Mouse (Mus musculus): Measurements from ENCODE around the gene Rnf144a. TPM values are rescaled to one million over a fixed set of nuclear protein-coding genes. Genes with fewer than 3 reads are reported as not detected.

Gene Rnf144a
- total RNA-seq, 2 experiments from 2014 or later, result 33.6 to 39.6 TPM

DNA sequence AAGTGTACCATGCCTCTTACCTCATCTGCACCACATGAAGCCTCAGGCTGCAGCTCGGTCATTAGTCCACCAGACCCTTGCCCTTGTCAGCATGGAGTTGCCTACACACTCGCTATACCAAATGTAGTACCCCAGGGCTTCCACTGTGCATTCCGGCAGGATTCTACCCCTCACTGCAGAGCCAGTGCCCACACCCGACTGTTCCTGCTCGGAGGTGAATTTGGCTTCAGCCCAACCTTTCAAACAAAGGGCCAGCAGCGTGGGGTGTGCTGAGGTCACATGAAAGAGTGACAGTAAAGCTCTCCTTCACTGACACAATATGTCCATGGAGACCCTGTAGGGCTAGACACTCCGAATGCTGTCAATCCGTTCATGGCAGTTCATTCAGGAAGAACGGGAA, 6.3 kb downstream of the Rnf144a start:
- no peak for DNase-seq

- DNase-seq, result peak; percentile 51
Observed at GRCm38 (mm10) chr12:26404781-26405702, 10.0 kb downstream of the Rnf144a start.

DNA sequence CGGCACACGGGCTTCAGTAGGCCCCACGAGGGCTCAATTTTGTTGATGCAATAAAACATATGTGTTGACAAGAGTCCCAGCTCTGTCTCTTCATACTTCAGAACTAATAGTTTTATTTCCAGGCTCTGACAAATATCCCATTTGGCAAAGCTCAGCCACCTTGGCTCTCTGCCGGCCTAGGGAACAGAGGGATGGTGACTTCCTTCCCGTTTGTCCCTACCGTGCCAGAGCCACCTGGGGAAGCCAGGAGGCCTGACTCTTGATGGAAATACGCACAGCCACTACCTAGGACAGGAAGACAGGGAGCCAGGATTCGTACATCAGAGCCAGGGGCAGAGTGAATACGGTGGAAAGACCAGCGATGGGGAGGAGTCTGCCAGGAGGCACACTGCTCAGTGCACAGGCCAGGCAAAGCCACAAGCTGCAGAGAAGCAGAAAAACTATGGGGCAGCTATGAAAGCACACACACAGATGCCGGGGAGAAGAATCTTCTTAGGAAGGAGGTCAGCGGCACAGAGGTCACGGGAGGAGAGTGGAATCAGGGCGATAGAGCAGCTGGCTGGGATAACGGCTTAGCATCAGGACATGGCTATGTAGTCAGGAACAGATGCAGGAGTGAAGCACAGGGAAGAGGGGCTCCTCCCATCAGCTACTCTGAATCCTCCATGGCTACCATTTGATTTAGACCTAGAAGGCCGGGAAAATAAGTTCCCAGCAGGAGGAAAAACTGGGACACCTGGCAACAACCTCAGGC, 11.5 kb downstream of the Rnf144a start:
- peak; percentile 77 for DNase-seq

DNA sequence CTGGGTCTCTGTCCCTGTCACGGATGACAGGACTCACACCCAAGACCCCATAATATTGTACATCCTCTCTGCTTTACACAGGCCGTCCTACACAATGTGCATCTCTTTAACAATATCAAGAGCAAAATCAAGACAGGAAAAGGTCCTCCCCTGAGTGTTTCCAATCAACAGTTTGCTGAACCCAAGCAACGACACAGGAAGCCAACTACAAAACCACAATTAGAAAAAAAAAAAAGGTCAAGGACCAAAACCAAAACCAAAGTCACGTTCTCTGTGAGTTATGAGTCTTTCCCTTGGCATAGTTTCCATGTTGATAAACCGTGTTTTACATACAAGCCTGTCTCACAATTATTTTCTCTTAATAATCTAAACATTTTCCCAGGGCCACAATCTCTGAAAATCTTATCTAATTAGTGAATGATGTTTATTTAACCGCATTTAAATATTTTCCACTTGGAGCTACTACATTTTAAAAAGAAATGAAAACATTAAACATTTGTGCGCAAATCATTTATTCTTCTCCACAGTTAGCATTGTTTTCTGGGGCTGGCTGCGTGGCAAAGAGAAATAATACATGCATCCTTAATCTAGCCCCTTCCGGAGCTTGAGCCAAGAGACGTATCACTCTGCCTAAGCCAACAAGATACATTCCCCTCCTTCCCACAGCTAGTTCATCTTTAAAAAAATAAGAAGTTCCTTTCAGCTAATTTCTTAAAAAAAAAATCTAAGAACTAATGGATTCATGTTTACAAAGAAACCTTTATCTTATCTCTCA, 13.2 kb downstream of the Rnf144a start:
- no peak for DNase-seq

- DNase-seq, result no peak
Observed at GRCm38 (mm10) chr12:26401254-26401653, 13.8 kb downstream of the Rnf144a start.

GRCm38 (mm10) chr12:26400762-26401161, 14.3 kb downstream of the Rnf144a start:
- DNase-seq, result no peak

DNA sequence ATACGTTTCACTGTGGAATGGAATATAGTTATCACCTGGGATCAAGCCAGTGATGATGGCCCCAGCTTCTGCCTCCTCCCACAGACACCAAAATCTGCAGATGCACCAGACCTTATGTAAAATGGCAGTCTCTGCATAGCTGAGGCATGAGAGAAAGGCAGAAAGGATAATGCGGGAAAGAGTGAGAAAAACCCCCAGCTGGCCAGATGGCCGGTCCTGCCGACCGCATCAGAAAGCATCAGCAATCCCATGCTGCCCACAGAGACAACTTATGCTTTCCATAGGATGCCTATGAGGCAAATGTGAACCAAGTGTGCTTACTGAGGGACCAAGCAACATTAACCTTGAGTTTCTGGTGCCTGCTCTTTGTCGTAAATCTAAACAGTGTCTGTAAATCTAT, 15.7 kb downstream of the Rnf144a start:
- no peak for DNase-seq

GRCm38 (mm10) chr12:26398597-26398996, 16.5 kb downstream of the Rnf144a start:
- no peak for DNase-seq

GRCm38 (mm10) chr12:26394485-26395470, 20.3 kb downstream of the Rnf144a start:
- no peak for DNase-seq

GRCm38 (mm10) chr12:26393291-26393690, 21.8 kb downstream of the Rnf144a start:
- no peak for DNase-seq

- DNase-seq, result no peak
Observed at GRCm38 (mm10) chr12:26391162-26391561, 23.9 kb downstream of the Rnf144a start.

DNA sequence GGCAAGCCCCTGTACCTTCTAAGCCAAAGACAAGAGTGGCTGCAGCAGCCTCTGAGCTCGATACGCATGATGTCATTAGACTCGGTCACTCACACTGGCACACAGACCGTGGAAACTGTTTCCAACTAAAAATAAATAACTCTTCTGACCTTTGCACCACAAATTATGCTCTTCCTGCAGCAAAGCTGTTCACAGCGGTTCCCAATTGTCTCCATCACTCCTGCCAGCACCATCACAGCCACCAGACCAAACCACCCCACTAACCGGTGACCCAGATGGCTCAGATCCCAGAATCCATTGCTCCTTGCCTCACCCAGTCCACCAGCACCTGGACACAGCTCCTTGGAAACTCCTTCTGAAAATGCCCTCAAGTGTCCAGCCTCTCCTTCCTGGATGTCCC, 27.5 kb downstream of the Rnf144a start:
- DNase-seq, result no peak

DNA sequence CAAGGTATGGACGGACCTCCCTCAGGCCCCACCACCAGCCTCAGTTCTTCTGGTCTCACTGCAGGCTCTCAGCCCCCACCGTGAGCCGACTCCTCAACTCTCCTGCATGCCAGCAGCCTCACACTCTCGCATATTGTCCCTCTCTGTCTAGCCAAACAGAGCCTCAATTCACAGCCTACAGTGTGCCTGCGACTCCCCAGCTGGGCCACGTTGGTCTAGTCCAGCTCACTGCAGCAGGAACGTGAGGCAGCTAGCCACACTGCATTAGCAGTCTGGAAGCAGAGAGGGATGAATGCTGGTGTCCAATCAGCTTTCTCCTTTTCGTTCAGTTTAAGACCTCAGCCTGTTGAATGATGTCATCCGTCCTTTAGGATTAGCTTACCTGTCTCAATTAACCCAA, 28.1 kb downstream of the Rnf144a start:
- DNase-seq, result no peak

DNA sequence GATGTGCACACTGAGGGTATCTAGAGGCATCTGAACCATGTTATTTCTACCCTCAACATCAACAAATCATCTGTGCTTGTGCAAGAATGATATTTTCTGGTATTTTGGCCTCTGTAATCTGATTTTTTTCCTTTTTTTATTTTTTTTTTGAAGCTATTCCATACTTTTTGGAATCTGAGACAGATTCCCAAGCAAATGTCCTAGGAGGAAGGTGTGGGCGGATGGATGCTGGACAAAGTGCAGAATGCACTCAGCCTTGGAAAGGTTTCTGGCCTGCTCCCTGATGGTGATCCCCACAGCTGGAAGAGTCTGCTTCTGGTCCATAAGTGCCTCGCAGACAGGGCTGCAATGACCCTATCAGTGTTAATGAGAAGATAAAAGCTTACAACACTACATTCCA, 28.9 kb downstream of the Rnf144a start:
- DNase-seq, result no peak

DNA sequence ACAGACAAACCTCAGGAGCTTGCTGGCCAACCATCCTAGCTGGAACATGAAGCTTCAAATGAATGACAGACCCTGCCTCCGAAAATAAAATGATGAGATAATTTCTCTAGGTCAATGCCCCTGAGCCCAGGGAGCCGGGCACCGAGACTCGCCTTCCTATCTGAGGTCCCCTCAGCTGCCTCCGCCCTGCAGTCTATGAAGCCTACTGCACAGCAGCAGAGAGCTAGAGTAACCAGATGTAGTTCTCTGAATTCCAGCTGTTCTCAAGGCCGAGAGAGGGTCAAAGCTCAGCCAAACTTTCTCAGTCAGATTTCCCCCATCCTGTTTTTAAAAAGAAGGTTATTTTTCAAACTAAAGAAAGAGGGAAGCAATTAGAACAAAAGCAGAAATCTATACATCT, 29.3 kb downstream of the Rnf144a start:
- DNase-seq, result no peak

DNA sequence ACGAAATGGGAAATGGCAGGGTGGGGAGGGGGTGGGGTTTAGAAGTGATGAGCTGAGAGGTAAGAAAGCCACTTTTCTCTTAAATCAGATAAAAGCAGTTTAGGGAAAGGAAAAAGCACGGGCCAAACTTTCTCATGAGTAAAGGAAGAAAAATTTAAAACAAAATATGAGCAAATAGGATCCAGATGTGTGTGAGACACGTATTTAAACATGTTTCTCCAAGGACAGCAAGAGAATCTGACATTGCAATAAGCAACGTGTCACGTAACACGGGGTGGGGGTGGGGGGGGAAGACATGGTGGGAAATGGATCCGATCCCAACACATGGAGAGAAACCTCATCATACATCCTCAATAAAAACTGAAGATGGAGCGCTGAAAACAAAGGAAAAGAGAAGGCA, 33.3 kb downstream of the Rnf144a start:
- DNase-seq, result no peak

DNA sequence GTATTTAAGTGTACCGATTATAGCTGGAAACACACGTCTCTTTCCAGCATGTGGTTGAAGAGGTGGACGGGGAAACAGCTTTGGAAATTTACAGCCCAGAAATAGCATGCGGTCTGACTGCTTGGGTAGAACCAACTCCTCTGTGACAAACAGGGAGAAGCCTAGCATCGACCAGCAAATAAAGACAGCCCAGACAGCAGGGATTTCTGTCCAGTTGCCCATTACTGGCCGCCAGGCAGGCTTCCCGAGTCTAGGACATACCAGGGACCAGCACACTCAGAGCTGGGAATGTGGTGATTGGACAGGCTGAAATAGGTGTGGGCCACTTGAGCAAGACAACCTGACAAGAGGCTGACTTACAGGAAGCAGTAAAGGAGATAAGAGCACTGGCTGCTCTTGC, 35.3 kb downstream of the Rnf144a start:
- DNase-seq, result no peak

DNA sequence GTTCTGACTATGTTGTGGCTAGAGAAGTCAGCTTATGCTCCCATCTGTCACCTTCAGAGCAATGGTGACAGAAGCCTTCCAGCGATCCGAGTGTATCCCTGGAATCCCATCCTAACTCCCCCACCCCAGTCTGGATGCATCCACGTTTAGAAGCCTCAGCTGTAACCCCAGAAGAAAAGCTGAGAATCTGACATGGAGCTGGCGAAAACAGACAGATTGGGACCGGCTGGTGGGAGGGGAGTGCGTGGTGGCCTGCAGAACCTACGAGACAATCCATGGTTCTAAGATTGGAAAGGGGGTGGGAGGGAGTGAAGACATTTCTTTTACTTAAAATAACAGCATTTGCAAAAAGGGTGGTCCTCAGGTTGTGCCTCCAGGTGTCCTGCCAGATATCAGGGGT, 37.4 kb downstream of the Rnf144a start:
- DNase-seq, result no peak

DNA sequence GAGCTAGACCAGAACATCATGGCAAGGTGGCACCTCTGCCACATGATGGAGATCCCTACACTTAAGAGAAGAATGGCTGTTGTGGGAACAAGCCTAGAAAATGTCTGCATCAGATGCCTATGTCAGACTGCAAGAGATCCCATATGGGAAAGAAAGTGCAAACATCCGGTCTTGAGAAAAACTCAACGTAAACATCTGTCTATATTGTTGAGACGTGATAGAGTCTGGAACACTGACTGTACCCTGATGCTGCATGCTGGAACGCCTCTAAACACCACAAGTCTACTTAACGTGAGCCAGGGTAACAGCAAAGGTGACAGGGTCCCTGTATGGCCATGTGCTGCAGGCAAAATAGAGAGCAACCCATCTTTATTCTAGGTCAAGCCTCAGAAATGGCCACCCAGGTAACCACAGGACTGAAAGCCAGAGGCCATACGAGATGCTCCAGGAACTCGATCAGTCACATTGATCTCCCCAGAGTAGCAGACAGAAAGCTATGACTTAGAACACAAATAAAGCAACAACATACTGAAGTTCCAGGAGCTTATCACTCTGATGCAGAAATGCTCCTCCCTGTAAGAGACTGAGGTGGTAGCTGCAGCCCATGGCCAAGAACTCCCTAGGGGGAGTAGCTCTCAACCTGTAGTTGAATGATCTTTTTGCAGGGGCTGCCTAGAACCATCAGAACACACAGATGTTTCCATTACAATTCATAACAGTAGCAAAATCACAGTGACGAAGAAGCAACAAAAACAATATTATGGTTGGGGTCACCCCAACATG, 38.3 kb downstream of the Rnf144a start:
- no peak for DNase-seq

GRCm38 (mm10) chr12:26373721-26374120, 41.3 kb downstream of the Rnf144a start:
- no peak for DNase-seq

DNA sequence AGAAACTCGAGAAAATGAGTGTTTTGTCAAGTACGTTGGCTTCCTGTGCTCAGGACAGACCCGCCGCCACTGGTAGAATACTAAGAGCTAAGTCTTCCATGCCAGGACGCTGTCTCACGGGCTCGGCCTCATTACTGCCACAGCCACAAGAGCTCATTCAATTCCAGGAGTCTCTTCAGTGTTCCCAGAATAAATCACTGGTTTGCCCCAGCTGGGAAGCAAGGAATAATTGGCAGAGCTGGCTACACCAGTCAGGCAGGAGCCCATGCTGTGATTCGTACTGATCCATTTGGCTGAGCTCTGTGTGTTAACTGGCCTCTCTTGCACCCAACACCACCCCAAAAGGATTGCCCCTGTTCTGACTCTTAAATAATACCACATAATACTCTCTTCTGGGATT, 45.0 kb downstream of the Rnf144a start:
- DNase-seq, result no peak
